In genomic region chr5:25086234-25086633, GRCm38 (mm10) we compare ENCODE assay signal across 9 mouse cellular contexts. TPM values are rescaled to one million over a fixed set of nuclear protein-coding genes. Genes with fewer than 3 reads are reported as not detected.
DNase-seq lines count a peak whose midpoint lies in the region; ATAC-seq lines count a peak whose summit lies in the region.
"Had no signal": no experiment of that assay in that cellular context is flagged by ENCODE, and none has a peak within 500 bp of the region (broad histone marks: within the 10 kb centered on the region; RNA-seq: fewer than 3 reads in every experiment).

No protein-coding gene starts in this region.

- 81% methylated on average over 4 of the region's 4 CpGs for WGBS in forebrain, embryonic 10.5 days

- H3K27me3 ChIP-seq in forebrain, embryonic 10.5 days (ENCODE audit: poor library complexity, severe bottlenecking): no peaks in the 10 kb centered on the region

- intact Hi-C loops in left cerebral cortex, postnatal 25 days (cut with DNase I): loop anchor here (5.0 to 10.0 kb wide), 3 partner anchors 76 to 181 kb away; no protein-coding TSS in a partner anchor

- DNase-seq in frontal cortex, adult 2 months (ENCODE audit: extremely low spot score in 1 of 2, low spot score in 1 of 2): peak; percentile 50 to 78
- peak; percentile 83 for DNase-seq in MN1 (ENCODE audit: low spot score)
- DNase-seq in cerebellum, adult 9-11 months: peak; percentile 80
- DNase-seq in heart, adult 9 months (ENCODE audit: low spot score in 2 of 2): peak; percentile 61 to 78
- DNase-seq in left cerebral cortex, postnatal 25 days (ENCODE audit: low spot score in 2 of 2): peak; percentile 67 to 81
- DNase-seq in right cerebral cortex, postnatal 14 days: peak; percentile 77
- DNase-seq in forebrain, embryonic 10.5 days (ENCODE audit: extremely low spot score, low spot score): no peak

- no peaks in the 10 kb centered on the region for H3K9me3 ChIP-seq in forebrain, embryonic 10.5 days
- H3K9me3 ChIP-seq: megakaryocyte, embryonic 14.5 days had no signal

- no peak overlapping the region for H3K27ac ChIP-seq in forebrain, embryonic 10.5 days

- H3K36me3 ChIP-seq in forebrain, embryonic 10.5 days (replicated peaks): no peaks in the 10 kb centered on the region

- H3K4me1 ChIP-seq in forebrain, embryonic 10.5 days: no peaks in the 10 kb centered on the region

- no peak overlapping the region for H3K4me3 ChIP-seq in forebrain, embryonic 10.5 days
- H3K4me3 ChIP-seq: megakaryocyte, embryonic 14.5 days had no signal

- no peak for ATAC-seq in frontal cortex, adult (ENCODE audit: low TSS enrichment)

RNA-seq across cellular contexts. Expression of gene Prkag2, which starts 14.2 kb away (rescaled TPM):
- 109 and 121 TPM in 2 replicates for polyA plus RNA-seq in frontal cortex, adult 2 months (2012; rRNA removed)
- 100 to 1,000 TPM; 102 to 108 TPM for total RNA-seq in left cerebral cortex, postnatal 25 days (2021)
- 45.0 and 48.4 TPM in 2 replicates for polyA plus RNA-seq in forebrain, embryonic 10.5 days (2016; fragmentation: Nextera tagmentation; extraction: Ambion mirVana)
